ENCODE assay signal across 7 mouse cellular contexts in genomic region chr2:130905751-130906583, GRCm38 (mm10). TPM values are rescaled to one million over a fixed set of nuclear protein-coding genes. Genes with fewer than 3 reads are reported as not detected.
A peak's percentile ranks its signal among the peaks of the same experiment; 100 is the strongest.
DNase-seq lines count a peak whose midpoint lies in the region; ATAC-seq and TF ChIP-seq lines count a peak whose summit lies in the region.

Gene 4930402H24Rik, minus strand, starts transcription at chr2:130906406.
Gene Atrn, plus strand, starts transcription at chr2:130906495.

- H3K4me3 ChIP-seq in intestine, postnatal 0 days (ENCODE audit: low read depth, low read length), result peak within 1 kb of the TSS; percentile 94
- H3K4me3 ChIP-seq in midbrain, embryonic 12.5 days, result peak within 1 kb of the TSS; percentile 99
- peak within 1 kb of the TSS; percentile 82 for H3K4me3 ChIP-seq in small intestine, adult 2 months (ENCODE audit: low read depth, low read length)

- DNase-seq in adrenal gland, adult 8-10 months, result peak; percentile 85
- peak; percentile 96 for DNase-seq in embryo, embryonic 9.5 days (ENCODE audit: extremely low spot score)
- DNase-seq in gonadal fat pad, adult 2 months (ENCODE audit: low read depth), result peak; percentile 28
- DNase-seq in left cerebral cortex, postnatal 4 days, result peak; percentile 97

- H3K27ac ChIP-seq in intestine, postnatal 0 days (ENCODE audit: low read depth, low read length), result peak within 1 kb of the TSS; percentile 87
- H3K27ac ChIP-seq in midbrain, embryonic 12.5 days (replicated peaks), result peak within 1 kb of the TSS; percentile 84
- H3K27ac ChIP-seq in small intestine, adult 2 months (ENCODE audit: insufficient read depth, low read depth, low read length), result peak within 1 kb of the TSS; percentile 22

- intact Hi-C loops in left cerebral cortex, postnatal 4 days (cut with DNase I), result loop anchor here (5.0 kb wide), 1 partner anchor 69 kb away; no protein-coding TSS in a partner anchor

- peak within 1 kb of the TSS; percentile 95 for H3K4me2 ChIP-seq in intestine, postnatal 0 days (replicated peaks; ENCODE audit: low read depth)
- H3K4me2 ChIP-seq in midbrain, embryonic 12.5 days (replicated peaks), result peak within 1 kb of the TSS; percentile 69

- no peaks in the 10 kb centered on the region for H3K9me3 ChIP-seq in intestine, postnatal 0 days (ENCODE audit: control insufficient read depth)
- no peaks in the 10 kb centered on the region for H3K9me3 ChIP-seq in midbrain, embryonic 12.5 days

- ATAC-seq in intestine, postnatal 0 days, result peak; percentile 99
- peak; percentile 99 for ATAC-seq in midbrain, embryonic 12.5 days (ENCODE audit: low FRiP score, low read depth)

- H3K27me3 ChIP-seq in intestine, postnatal 0 days (replicated peaks; ENCODE audit: control insufficient read depth, insufficient read depth, low read length), result no peaks in the 10 kb centered on the region
- H3K27me3 ChIP-seq in midbrain, embryonic 12.5 days, result no peaks in the 10 kb centered on the region
- H3K27me3 ChIP-seq in small intestine, adult 2 months (ENCODE audit: control insufficient read depth, insufficient read depth, low read length), result no peaks in the 10 kb centered on the region

- TF ChIP-seq POLR2A in small intestine, adult 2 months (IDR thresholded peaks at IDR 0.05; ENCODE audit: low read depth, low read length), result peak; percentile 49

- no peaks in the 10 kb centered on the region for H3K36me3 ChIP-seq in intestine, postnatal 0 days (ENCODE audit: control insufficient read depth, insufficient read depth)
- H3K36me3 ChIP-seq in midbrain, embryonic 12.5 days, result no peaks in the 10 kb centered on the region
- 0 out of 2 replicates have a peak, but pooled peaks cover 2% of the 10 kb centered on the region for H3K36me3 ChIP-seq in small intestine, adult 2 months (ENCODE audit: control insufficient read depth, insufficient read depth, low read length)

- 2% methylated on average over 50 of the region's 50 CpGs for WGBS in intestine, postnatal 0 days
- WGBS in midbrain, embryonic 12.5 days, result 5% methylated on average over 46 of the region's 50 CpGs
- 2% methylated on average over 49 of the region's 50 CpGs for WGBS in small intestine, adult 2 months

- peak within 1 kb of the TSS; percentile 93 for H3K9ac ChIP-seq in intestine, postnatal 0 days (ENCODE audit: low read depth, low read length)
- H3K9ac ChIP-seq in midbrain, embryonic 12.5 days (replicated peaks), result peak within 1 kb of the TSS; percentile 95

- H3K4me1 ChIP-seq in intestine, postnatal 0 days (replicated peaks; ENCODE audit: control insufficient read depth, insufficient read depth, low read length), result no peaks in the 10 kb centered on the region; the same call in 1 of the 2 replicates
- H3K4me1 ChIP-seq in midbrain, embryonic 12.5 days, result peaks cover 18% of the 10 kb centered on the region
- H3K4me1 ChIP-seq in small intestine, adult 2 months (ENCODE audit: control insufficient read depth, insufficient read depth, insufficient read length, low read length), result peaks cover 4% of the 10 kb centered on the region; the same call in 1 of the 2 replicates

- TF ChIP-seq CTCF in intestine, postnatal 0 days (IDR thresholded peaks at IDR 0.05; ENCODE audit: low read depth), result no peak
- no peak for TF ChIP-seq CTCF in small intestine, adult 2 months (IDR thresholded peaks at IDR 0.05; ENCODE audit: extremely low read depth, insufficient read length, insufficient replicate concordance, low read depth, low read length)

RNA-seq across cellular contexts. Expression of gene 4930402H24Rik, which starts in this region (rescaled TPM):
- total RNA-seq in adrenal gland, adult 8-10 months (2022), result 10 to 100 TPM; 24.7 to 48.2 (median 35.1) TPM
- polyA plus RNA-seq in gonadal fat pad, adult 2 months (2012; rRNA removed), result 57.9 and 84.4 TPM in 2 replicates
- 9.0 and 10.6 TPM in 2 replicates for polyA plus RNA-seq in intestine, postnatal 0 days (2015; fragmentation: Nextera tagmentation; extraction: Ambion mirVana)
- total RNA-seq in left cerebral cortex, postnatal 4 days (2021), result 100 to 1,000 TPM; 105 to 113 TPM
- 86.9 and 89.0 TPM in 2 replicates for polyA plus RNA-seq in midbrain, embryonic 12.5 days (2016; fragmentation: Nextera tagmentation; extraction: Ambion mirVana)
- 10.0 and 22.1 TPM in 2 replicates for polyA plus RNA-seq in small intestine, adult 2 months (2012; rRNA removed)

RNA-seq across cellular contexts. Expression of gene Atrn, which starts in this region (rescaled TPM):
- 10 to 100 TPM; 35.4 to 45.0 (median 39.4) TPM for total RNA-seq in adrenal gland, adult 8-10 months (2022)
- 14.0 and 16.0 TPM in 2 replicates for polyA plus RNA-seq in gonadal fat pad, adult 2 months (2012; rRNA removed)
- polyA plus RNA-seq in intestine, postnatal 0 days (2015; fragmentation: Nextera tagmentation; extraction: Ambion mirVana), result 3.1 and 3.7 TPM in 2 replicates
- total RNA-seq in left cerebral cortex, postnatal 4 days (2021), result 10 to 100 TPM; 87.6 to 89.5 TPM
- polyA plus RNA-seq in midbrain, embryonic 12.5 days (2016; fragmentation: Nextera tagmentation; extraction: Ambion mirVana), result 11.8 and 15.4 TPM in 2 replicates
- polyA plus RNA-seq in small intestine, adult 2 months (2012; rRNA removed), result 7.2 and 13.3 TPM in 2 replicates

Comparison
In these comparisons a context has a peak if more than half of its experiments do, and no peak if none do; other contexts are left out.
1. Peak in every context shown above with its lines: DNase-seq, ATAC-seq, H3K4me3 ChIP-seq and H3K27ac ChIP-seq.
2. DNase-seq: peak in every context shown above with its lines; median percentile 97 in left cerebral cortex, postnatal 4 days; 96 in embryo, embryonic 9.5 days; 85 in adrenal gland, adult 8-10 months; 28 in gonadal fat pad, adult 2 months.
3. H3K27ac ChIP-seq: peak in every context shown above with its lines; median percentile 87 in intestine, postnatal 0 days; 84 in midbrain, embryonic 12.5 days; 22 in small intestine, adult 2 months.